Mouse (Mus musculus): ENCODE measurements around the gene Klf8. TPM values are rescaled to one million over a fixed set of nuclear protein-coding genes. Genes with fewer than 3 reads are reported as not detected.

Gene Klf8
- total RNA-seq (2023), result 2.0 TPM

DNA sequence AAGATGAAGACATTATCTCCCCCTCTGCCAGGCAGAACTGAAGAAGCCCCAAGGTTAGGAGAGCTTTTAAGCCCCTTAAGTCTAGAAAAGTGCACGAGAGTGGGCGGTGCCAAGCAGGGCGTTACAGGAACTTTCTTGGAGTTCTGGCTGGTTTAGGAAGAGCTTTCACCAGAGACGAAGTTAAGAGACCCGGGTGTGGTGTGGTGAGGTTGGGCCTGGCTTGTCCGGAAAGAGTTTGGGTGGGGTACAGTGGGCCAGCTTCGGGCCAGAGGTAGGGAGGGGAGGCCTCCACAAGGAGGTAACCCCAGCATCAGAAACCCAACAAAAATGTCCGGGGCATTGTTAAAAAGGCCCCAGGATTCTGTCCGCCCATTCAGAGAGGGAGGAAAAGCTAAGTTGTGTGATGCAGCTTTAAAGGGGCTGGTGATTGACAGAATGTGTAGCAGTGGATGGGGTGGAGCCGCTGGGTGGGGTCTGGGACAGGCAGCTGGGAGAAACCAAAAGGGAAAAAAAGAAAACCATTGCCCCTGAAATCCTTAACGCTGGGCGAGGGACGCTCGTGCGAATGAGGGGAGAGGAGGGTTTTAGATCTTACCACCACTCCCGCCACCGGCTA lies at the start of gene Klf8:
Gene Klf8 (plus strand): TSS at position 163 of the 616 bp plus-strand sequence.

Other genes starting within 250 kb of the Klf8 start
- gene Usp51, start 231.0 kb upstream of the Klf8 start, total RNA-seq (2023), result not detected
- not detected for gene Mageh1, start 199.9 kb upstream of the Klf8 start, total RNA-seq (2023)
- not detected for gene Foxr2, start 118.7 kb upstream of the Klf8 start, total RNA-seq (2023)
- gene Rragb, start 97.5 kb upstream of the Klf8 start, total RNA-seq (2023), result 11.3 TPM